Mouse (Mus musculus) colon, adult 2 months (tissue): ENCODE data around the gene Psmb7. TPM values are rescaled to one million over a fixed set of nuclear protein-coding genes. Genes with fewer than 3 reads are reported as not detected.

Experiments
- polyA plus RNA-seq: library from polyadenylated mRNA; depleted of rRNA; stranded (reverse); fragments of >200 nt; gene quantifications from 2 replicates; pipeline ENCODE4 v1.2.3, GENCODE M21; 2012; rRNA removed

The Psmb7 gene
- polyA plus RNA-seq = 26.6 and 28.3 TPM in 2 replicates

DNA sequence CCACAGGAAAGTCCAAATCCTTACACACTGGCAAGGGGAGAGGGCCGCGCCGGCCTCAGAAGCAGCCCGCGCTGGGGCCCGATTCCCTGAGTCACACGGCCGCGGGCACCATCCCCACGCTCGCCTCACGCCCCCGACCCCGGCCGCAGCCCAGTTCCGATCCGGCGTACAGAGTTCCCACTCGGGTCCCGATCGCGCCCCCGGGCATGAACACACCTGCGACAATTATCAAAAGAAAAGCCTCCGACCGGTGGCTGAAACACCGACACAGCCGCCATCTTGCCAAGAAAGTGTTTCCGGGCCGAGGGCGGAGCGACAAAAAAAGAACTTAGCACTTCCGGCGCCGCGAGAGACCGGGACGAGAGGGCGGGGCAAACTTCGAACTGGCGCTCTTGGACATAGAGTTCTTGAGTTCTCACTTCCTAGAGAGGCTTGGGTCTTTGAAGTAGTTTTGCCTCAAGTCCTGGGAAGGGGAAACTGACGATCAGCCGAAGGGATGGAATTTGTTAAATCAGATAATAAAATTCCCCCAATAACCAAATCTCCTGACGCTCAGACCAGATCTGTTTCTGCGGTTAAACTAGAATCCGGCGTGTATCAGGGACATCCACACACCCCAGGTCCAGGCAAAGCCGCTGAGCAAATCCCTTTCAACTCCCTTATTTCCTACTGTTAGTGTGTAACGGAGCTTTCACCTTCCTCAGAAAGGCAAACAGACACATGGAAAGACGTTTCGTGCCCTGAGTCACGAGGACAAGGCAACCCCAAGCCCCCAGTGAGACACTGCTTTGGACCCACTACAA, at the start of gene Psmb7:
Psmb7 (minus strand) TSS at position 463 of the 803 bp plus-strand sequence.

Other genes with a start within 250 kb of the Psmb7 start
- gene Nek6, start 132.4 kb downstream of the Psmb7 start, polyA plus RNA-seq = 46.1 and 54.5 TPM in 2 replicates
- not detected in 2 replicates for gene Nr5a1, start 70.5 kb upstream of the Psmb7 start, polyA plus RNA-seq